Mouse (Mus musculus): ENCODE data around the gene Arl1.

Arl1 gene

DNA sequence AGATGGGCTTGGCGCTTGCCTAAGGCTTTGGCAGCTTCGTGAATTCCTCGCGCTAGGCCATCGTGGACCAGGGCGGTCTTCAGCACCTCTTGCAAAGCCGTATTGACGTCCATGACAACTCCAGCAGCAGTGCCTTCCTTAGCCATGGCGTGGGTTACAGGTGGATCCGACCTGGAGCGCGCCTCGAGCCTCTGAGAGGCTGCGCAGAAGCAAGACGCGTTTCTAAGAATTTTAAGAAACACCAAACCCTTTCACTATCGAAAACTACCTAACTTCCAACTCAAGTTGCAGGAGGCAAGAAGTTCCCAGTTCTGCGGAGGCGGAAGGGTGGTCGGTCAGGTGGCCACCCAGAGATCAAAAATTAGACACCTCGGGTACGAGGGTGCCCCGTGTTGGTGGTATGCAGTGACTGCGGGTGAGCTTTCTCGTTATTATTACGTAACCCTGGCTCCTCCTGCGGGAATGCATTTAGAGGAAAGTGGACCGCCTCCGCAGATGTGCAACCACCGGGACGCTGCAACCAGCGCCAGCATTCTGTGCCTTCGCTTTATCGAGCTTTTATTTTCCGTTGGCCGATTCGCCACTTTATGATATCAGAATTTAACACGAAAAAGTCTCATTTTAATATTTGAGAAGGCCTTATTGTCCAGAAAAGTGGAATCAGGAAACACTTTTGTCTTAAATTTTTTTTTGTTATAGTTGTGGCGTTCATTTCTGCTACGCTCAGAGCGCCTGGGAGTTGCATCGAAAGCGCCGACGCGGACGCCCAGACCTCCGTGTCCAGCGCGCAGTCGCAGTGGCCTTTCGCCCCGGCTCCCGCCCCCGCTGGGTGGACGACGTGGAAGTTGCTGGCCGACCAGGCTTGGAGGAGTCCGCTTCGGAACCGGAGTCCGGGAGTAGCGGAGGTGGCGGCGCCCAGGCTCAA, at the start of gene Arl1:
Arl1 (plus strand) TSS at position 288 of the 925 bp plus-strand sequence.
- in situ Hi-C loops (cut with MboI; ENCODE audit: low pct_unique_long_range_greater_than_20kb in 1 of 2, low sequenced_read_pairs in 2 of 2, unreplicated experiment in 1 of 2) = loop anchor here in 1 of 2 experiments (25.0 kb wide), 1 partner anchor 344 kb away; the partner anchor contains the start of genes Dram1 and Gnptab

DNA sequence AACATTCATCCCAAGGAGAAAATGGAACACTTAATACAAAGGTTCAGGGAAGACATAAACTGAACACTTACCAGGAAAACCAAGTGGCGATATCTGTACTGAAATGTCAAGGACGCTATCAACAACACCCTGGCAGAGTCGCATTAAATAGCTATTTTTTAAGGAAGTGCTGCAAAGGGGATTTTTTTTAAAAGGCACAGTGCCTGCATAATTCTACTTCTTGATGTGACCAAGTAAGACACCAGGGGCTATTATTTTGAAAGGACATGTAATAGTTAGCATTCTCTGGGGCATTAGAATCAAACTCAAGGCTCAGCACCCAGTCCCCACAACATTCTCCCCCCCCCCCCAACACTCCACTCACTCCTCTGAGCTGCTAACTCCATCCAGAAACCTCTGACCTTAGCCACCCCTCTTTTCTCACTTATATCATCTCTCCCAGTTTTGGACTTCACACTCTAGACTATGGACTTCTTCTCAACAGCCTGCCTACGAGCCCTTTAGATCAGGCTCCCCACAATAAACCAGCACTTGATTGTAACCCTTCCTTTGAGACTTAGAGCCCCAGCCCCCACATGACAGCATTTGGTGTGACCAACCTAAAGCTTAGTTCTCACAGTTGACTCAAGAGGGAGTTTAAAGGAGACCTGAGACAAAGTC, 47.6 kb upstream of the Arl1 start:
- in situ Hi-C loops (cut with MboI; ENCODE audit: low pct_unique_long_range_greater_than_20kb in 1 of 2, low sequenced_read_pairs in 2 of 2, unreplicated experiment in 1 of 2) = no loop called here

DNA sequence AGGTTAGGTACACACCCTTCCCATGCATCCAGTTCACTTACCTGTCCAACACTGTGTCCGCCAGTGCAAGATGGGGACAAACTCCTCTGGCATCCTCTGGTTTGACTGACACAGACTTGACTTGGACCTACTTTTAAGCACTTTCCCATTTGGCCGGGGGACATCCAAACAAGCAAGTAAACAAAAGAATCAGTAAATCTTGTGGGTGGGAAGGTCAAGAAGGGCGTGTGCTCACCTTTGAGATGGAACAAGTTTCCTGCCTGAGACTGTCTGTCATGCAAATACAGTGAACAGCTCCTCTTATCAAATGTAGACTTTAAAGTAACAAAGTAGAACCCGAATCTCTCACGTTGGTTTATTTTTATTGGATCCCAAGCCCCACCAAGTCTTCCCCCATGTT, 45.7 kb upstream of the Arl1 start, which contains the start of gene Spic:
Spic (minus strand) TSS at position 91 of the 400 bp plus-strand sequence.
- in situ Hi-C loops (cut with MboI; ENCODE audit: low pct_unique_long_range_greater_than_20kb in 1 of 2, low sequenced_read_pairs in 2 of 2, unreplicated experiment in 1 of 2) = no loop called here

DNA sequence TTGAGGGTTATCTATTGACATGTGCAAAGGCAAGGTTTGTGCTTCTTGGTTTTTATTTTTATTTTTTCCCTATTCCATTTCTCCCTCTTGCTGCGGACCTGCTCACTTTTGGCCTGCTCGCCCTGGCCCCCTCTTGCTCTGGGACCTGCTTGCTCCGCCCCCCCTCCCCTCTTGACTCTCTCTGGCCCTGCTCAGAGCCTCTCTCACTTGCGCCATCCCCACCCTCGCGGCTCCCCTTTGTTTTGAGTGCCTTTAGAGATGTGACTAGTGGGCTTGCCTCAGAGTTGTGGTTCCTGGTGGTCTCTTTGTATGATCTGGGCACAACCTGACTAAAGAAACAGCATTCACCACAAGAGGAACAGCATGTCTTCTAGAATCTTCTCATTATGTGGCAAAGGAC, 29.7 kb upstream of the Arl1 start:
- in situ Hi-C loops (cut with MboI; ENCODE audit: low pct_unique_long_range_greater_than_20kb in 1 of 2, low sequenced_read_pairs in 2 of 2, unreplicated experiment in 1 of 2) = no loop called here

DNA sequence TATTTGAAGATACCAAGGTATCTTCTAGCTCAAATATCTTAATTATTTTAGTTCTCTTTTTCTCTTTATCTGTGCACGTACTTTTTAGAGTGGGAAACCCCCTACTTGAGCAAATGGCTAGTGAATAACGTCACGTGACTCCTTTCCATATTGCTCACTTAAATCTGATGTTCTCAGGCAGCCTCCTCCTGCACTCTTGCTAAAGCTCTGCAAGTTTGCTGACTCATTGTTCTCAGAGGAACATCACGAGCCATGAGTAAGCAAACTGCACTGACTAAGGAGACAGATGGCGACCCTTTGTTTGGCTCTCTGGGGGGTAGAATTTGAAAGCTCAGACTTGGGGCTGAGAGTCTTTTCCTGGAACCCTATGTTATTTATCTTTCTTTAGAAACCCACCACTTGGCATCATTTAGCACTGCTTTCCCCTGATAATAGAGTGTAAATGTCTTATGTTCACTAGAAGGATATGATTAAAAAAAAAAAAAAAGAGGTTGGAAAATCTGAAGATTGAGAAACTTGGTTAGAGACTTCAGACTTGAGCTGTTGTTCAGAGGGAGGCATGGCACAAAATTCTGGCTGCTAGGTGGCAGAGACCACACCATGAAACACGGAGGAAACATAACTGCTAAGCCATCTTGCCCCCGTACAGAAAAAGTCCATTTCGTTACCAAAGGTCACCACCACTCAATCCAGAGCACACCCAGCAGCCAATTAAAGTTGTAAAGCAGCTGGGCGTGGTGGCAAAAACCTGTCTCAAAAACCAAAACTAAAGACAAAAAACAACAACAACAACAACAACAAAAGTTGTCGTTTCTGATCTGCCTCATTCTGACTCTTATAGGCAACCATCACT, 21.8 kb upstream of the Arl1 start:
- in situ Hi-C loops (cut with MboI; ENCODE audit: low pct_unique_long_range_greater_than_20kb in 1 of 2, low sequenced_read_pairs in 2 of 2, unreplicated experiment in 1 of 2) = no loop called here

DNA sequence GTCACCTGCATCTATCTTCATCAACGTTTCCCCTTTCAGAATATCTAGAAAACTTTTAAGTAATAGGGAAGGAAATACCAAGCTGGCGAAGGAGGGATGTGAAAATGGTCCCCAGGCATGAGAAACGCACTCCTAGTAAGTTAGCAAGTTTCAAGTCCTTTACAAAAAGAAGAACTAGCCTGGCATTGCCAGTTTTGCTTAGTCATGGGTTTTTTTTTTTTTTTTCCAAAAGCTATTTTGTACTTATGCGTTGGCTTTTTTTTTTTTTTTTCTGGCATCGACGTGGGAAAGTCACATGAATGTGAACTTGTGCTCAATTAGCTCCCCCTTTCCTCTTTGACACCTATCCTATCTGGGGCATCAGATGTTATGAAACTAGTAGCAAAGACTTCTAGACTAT, 18.3 kb upstream of the Arl1 start:
- in situ Hi-C loops (cut with MboI; ENCODE audit: low pct_unique_long_range_greater_than_20kb in 1 of 2, low sequenced_read_pairs in 2 of 2, unreplicated experiment in 1 of 2) = no loop called here

DNA sequence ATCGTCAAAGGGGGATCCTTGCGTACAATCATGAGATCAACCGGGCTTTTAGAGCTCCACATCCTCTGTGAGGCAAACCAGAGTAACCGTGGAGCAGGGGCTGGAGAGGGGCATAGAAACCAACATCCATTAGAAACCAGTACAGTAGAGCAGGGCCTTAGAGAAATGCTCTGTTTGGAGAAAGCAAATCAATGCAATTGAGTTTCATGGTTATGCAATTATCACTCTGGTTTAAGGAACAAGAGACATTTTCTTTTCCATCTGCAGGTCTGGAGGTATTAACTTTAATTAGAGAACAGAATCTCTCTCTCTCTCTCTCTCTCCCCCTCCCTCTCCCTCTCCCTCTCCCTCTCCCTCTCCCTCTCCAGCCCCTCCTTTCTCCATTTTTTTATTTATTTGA, 15.9 kb upstream of the Arl1 start:
- in situ Hi-C loops (cut with MboI; ENCODE audit: low pct_unique_long_range_greater_than_20kb in 1 of 2, low sequenced_read_pairs in 2 of 2, unreplicated experiment in 1 of 2) = no loop called here

DNA sequence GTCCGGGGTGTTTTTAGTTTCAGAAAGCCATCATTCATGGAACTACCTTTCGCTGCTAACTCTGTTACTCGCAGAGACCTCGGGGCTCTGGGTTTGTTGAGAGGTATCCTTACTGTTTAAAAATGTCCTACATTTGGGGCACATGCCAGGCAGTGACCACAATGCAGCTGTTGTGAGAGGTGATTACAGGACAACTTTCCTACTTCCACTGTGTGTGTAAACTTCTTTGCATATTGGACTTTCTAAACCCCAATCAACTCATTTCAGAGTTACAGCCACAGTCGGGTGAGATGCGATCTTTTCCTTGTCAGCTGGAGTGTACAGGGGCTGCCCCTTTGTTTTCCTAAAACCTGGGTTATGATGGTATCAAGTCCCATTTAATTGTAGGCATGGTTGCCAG, 15.0 kb upstream of the Arl1 start:
- in situ Hi-C loops (cut with MboI; ENCODE audit: low pct_unique_long_range_greater_than_20kb in 1 of 2, low sequenced_read_pairs in 2 of 2, unreplicated experiment in 1 of 2) = no loop called here

DNA sequence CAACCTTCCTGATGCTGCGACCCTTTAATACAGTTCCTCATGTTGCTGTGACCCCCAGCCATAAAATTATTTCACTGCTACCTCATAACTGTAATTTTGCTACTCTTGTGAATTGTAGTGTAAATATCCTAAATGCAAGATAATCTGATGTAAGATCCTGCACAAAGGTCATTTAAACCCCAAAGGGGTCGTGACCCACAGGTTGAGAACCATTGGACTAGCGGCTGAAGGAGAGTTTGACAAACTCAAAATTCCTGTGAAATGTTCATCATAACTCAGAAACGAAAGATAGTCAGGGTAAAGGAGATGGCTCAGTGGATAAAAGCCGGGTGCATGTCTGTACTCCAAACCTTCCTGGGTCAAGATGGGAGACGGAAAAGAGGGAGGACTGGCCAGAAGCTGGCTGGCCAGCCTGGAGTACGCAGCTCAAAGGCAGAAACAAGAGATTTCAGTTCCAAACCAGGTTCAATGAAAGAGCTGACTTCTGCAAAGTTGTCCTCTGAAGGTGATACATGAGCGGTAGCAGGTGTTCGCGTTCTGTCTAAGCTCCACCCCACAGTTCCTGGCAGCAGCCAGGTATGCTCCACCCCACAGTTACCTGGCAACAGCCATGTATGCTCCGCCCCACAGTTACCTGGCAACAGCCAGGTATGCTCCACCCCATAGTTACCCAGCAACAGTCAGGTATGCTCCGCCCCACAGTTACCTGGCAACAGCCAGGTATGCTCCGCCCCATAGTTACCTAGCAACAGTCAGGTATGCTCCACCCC, 13.5 kb upstream of the Arl1 start:
- in situ Hi-C loops (cut with MboI; ENCODE audit: low pct_unique_long_range_greater_than_20kb in 1 of 2, low sequenced_read_pairs in 2 of 2, unreplicated experiment in 1 of 2) = no loop called here

DNA sequence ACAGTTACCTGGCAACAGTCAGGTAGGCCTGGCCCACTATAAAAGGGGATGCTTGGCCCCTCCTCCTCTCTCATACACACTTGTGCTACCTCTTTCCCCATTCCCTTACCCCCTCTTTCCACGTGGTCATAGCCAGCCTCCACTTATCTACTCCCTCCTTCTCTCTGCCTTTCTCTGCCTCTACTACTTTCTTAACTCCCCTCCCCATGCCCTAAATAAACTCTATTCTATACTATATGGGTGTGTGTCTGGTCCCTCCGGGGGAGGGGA, 13.0 kb upstream of the Arl1 start:
- in situ Hi-C loops (cut with MboI; ENCODE audit: low pct_unique_long_range_greater_than_20kb in 1 of 2, low sequenced_read_pairs in 2 of 2, unreplicated experiment in 1 of 2) = no loop called here

DNA sequence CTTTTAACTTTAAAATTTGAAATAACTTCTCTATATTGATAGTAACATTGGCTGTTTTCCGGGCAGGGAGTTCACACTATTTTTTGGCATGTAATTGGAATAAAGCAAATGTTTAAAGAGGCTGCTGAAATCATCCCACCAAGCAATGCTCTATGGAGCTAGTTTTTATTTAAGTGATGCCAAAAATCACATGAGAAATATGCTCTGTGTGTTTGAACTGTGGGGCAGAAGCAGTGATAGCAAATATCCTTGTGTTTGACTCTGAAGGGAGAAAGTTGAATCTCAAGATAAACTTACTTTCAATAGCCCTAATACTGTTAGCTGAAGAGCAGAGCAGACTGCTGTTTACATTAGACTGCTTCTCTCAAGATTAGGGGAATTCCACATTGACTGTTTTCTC, 11.0 kb upstream of the Arl1 start:
- in situ Hi-C loops (cut with MboI; ENCODE audit: low pct_unique_long_range_greater_than_20kb in 1 of 2, low sequenced_read_pairs in 2 of 2, unreplicated experiment in 1 of 2) = loop anchor here in 1 of 2 experiments (5.0 to 10.0 kb wide), 2 partner anchors 42 to 345 kb away; partner anchors contain the start of genes Dram1 and Gnptab

DNA sequence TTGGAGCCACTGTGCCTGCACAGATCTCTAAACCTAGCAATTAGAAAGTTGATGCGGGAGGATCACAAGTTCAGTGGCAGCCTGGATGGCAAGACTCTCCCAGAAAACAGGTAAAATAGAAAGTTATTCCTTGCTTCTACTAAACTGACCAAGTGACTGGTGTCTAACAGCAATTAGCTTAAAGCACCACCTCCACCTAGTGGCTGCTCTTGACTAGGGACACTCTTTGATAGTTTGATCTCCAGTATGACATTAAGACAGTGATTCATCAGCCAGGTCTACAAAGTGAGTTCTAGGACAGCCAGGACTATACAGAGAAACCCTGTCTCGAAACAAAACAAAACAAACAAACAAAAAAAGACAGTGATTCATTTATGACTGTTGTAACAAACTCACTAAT, 5.3 kb upstream of the Arl1 start:
- in situ Hi-C loops (cut with MboI; ENCODE audit: low pct_unique_long_range_greater_than_20kb in 1 of 2, low sequenced_read_pairs in 2 of 2, unreplicated experiment in 1 of 2) = loop anchor here (5.0 to 25.0 kb wide), 4 partner anchors 103 to 351 kb away; partner anchors contain the start of genes Dram1 (in 2 of the 2) and Gnptab (in 2 of the 2)

DNA sequence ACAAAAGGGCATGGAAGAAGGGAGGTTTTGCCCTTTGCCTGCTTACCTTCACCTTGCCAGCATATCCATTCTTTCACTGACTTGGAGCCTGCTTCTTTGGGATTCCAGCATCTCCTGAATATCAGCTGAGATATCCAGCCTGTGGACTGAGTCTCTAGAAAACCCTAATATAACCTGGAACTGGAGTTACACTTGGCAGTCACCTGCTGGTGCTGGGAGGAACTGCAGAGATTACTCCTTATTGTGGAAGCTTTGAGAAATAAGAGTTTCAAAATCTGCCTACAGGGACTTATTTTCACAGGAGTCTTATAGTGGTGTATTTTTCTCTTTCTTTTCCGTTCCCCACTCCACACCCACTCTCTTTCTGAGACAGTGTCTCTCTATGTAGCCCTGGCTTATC, 3.5 kb upstream of the Arl1 start:
- in situ Hi-C loops (cut with MboI; ENCODE audit: low pct_unique_long_range_greater_than_20kb in 1 of 2, low sequenced_read_pairs in 2 of 2, unreplicated experiment in 1 of 2) = loop anchor here (5.0 to 25.0 kb wide), 4 partner anchors 105 to 352 kb away; partner anchors contain the start of genes Dram1 (in 2 of the 2) and Gnptab (in 2 of the 2)

DNA sequence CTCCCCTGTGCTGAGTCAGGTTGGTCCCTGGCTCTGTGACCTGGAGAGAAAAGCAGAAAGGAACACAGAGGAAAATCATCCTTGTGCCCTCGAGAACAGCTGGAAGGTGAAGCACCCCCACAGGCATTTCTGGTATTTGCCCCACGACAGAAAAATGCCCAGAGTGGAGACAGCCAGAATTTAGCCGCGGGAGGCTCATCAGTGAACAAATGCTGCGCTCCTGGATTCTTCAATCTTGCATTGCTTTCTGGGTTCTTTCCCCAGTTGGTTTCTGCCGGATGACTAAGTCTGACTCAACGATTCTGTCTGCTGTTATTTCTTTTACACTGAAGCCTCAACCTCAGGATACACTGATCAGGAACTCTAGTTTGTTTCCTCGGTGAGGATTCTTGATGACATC, 2.5 kb upstream of the Arl1 start:
- in situ Hi-C loops (cut with MboI; ENCODE audit: low pct_unique_long_range_greater_than_20kb in 1 of 2, low sequenced_read_pairs in 2 of 2, unreplicated experiment in 1 of 2) = loop anchor here (5.0 to 25.0 kb wide), 4 partner anchors 106 to 353 kb away; partner anchors contain the start of genes Dram1 (in 2 of the 2) and Gnptab (in 2 of the 2)

DNA sequence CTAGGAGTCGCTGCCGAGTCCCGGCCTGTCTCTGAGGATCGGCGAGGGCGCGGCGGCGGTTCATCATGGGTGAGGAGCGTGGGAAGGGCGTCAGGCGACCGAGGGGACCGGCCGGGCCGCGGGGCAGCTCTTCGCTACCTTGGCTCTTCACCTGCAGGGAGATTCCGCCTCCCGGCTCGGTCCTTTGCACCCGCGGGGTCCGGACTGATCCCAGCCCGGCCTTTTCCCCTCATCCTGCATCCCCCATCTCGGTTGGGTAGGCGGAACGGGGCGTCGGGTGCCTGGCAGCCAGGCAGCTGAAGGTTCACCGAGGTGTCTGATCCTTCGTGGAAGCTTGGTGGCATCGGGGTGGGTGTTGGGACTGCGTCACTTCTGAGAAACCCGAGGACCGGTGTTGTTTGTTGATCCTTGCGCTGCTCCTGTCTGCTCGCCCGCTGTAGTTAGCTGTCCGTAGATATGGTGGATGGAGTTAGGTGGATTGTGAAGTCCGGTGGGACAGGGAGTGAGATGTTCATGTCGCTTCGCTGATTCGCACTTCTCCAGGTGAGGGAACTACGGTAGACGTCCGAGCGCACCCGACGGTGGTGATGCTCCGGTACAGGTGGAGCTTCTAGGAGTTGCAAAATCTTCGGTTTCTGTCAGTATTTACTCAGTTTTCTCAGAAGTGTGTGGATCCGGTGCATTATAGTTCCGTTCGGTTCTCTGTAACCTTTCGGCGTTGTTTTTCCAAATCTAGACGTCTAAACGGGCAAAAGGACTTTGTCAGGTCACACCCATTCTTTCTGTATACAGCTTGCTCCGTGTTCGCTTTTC, 1.0 kb downstream of the Arl1 start:
- in situ Hi-C loops (cut with MboI; ENCODE audit: low pct_unique_long_range_greater_than_20kb in 1 of 2, low sequenced_read_pairs in 2 of 2, unreplicated experiment in 1 of 2) = loop anchor here in 1 of 2 experiments (25.0 kb wide), 1 partner anchor 344 kb away; the partner anchor contains the start of genes Dram1 and Gnptab

DNA sequence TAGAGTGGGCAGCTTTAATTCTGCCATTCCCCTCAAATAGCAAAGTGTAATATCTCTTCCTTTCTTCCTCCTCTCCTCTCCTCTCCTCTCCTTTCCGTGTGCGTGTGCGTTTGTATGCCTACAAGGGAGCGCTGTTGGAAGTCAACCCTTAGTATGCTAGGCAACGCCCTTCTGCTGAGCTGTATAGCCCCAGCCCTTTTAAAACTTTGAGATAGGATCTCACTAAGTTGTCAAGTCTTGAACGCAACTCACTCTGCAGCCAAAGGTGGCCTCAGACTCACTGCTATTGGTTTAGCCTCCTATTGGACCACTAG, 1.6 kb downstream of the Arl1 start:
- in situ Hi-C loops (cut with MboI; ENCODE audit: low pct_unique_long_range_greater_than_20kb in 1 of 2, low sequenced_read_pairs in 2 of 2, unreplicated experiment in 1 of 2) = loop anchor here in 1 of 2 experiments (25.0 kb wide), 1 partner anchor 345 kb away; the partner anchor contains the start of genes Dram1 and Gnptab

DNA sequence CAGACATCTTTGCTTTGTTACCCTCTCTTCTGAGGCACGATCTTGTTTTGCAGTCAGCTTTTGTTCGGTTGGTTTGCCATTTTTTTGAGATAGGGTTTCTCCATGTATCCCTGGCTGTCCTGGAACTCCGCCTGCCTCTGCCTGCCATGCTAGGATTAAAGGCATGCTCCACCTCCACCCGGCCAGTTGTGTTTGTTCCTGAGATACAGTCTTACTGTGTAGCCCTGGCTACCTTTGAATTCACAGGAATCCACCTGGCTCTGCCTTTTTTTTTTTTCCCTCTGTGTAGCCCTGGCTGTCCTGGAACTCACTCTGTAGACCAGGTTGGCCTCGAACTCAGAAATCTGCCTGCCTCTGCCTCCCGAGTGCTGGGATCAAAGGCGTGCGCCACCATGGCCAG, 8.4 kb downstream of the Arl1 start:
- in situ Hi-C loops (cut with MboI; ENCODE audit: low pct_unique_long_range_greater_than_20kb in 1 of 2, low sequenced_read_pairs in 2 of 2, unreplicated experiment in 1 of 2) = loop anchor here in 1 of 2 experiments (25.0 kb wide), 1 partner anchor 352 kb away; the partner anchor contains the start of genes Dram1 and Gnptab
